Mouse (Mus musculus) cerebellum, adult 2 months (tissue): Measurements from ENCODE around the gene Nkain2.

ENCODE experiments used
- CTCF ChIP-seq: fragments of 200-500 bp; IDR thresholded peaks from 2 replicates; pipeline ENCODE4 v1.5.1; 2011; ENCODE audit warnings: low read depth, mild to moderate bottlenecking, control low read depth, low read length, moderate library complexity, borderline replicate concordance; ENCODE audit not compliant: insufficient read depth
- POLR2A ChIP-seq: fragments of 200-500 bp; IDR thresholded peaks from 2 replicates; pipeline ENCODE4 v1.6.1; 2011; ENCODE audit warnings: low read length, control low read depth, borderline replicate concordance; ENCODE audit not compliant: insufficient read depth

DNA sequence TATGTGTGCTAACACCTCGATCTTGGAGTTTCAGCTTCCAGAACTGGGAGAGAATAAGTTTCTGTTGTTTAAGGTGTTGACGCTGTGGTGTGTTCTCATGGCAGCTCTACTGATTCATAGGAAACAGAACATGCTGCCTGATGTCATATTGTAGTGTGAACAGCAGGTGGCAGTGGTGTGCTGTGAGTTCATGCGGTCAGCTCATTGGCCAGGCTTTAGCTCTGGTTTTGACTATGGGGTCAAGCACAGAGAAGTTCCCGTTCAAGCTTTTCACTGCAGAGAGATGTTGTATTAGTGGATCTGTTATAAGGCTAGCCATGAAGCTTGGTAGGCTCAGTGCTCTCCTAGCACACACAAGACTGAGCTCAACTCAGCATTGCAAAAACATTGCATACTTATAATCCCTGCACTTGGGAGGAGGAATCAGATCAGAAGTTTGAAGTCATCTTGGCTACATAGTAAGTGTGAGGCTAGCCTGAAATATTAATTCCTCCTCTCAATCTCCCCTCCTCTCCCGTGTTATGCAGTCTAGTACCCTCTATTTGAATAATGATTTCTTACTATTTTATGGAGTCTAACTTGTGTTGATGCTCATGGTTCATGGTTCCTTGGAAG lies 1147.7 kb downstream of the Nkain2 start:
- peak; percentile 85 for TF ChIP-seq CTCF
- TF ChIP-seq POLR2A, result no peak
